Mouse (Mus musculus): ENCODE results near the gene Slc16a5.
A peak's percentile ranks its signal among the peaks of the same experiment; 100 is the strongest.
"Not testable (repeated sequence)": the region's sequence is repeated elsewhere in the genome, so short reads cannot be mapped to it uniquely, and the experiment has no call there.

Gene Slc16a5

GRCm38 (mm10) chr11:115448075-115448474 is 14.2 kb upstream of the Slc16a5 start:
- DNase-seq, result no peak

- no peak for DNase-seq
These were observed 13.3 kb upstream of the Slc16a5 start for GRCm38 (mm10) chr11:115448998-115449397.

GRCm38 (mm10) chr11:115450176-115450575 is 12.1 kb upstream of the Slc16a5 start:
- DNase-seq, result no peak

- no peak for DNase-seq
These were observed 10.5 kb upstream of the Slc16a5 start for GRCm38 (mm10) chr11:115451781-115452241.

- no peak for DNase-seq
These were observed 9.9 kb upstream of the Slc16a5 start for GRCm38 (mm10) chr11:115452281-115452860.

- no peak for DNase-seq
These were observed 9.0 kb upstream of the Slc16a5 start for GRCm38 (mm10) chr11:115453306-115453705.

GRCm38 (mm10) chr11:115454822-115455221 is 7.5 kb upstream of the Slc16a5 start:
- not testable (repeated sequence) for DNase-seq

- no peak for DNase-seq
These were observed 6.7 kb upstream of the Slc16a5 start for GRCm38 (mm10) chr11:115455619-115456018.

GRCm38 (mm10) chr11:115456182-115456581 is 6.1 kb upstream of the Slc16a5 start:
- DNase-seq, result no peak

GRCm38 (mm10) chr11:115457405-115457804 is 4.9 kb upstream of the Slc16a5 start:
- DNase-seq, result no peak

GRCm38 (mm10) chr11:115460976-115461375 is 1.3 kb upstream of the Slc16a5 start:
- no peak for DNase-seq

GRCm38 (mm10) chr11:115461846-115462242 is 430 bp upstream of the Slc16a5 start:
- no peak for DNase-seq

GRCm38 (mm10) chr11:115463397-115463796 is 1.1 kb downstream of the Slc16a5 start:
- DNase-seq, result no peak

GRCm38 (mm10) chr11:115464851-115465250 is 2.6 kb downstream of the Slc16a5 start:
- DNase-seq, result no peak

- DNase-seq, result no peak
These were observed 4.9 kb downstream of the Slc16a5 start for GRCm38 (mm10) chr11:115467217-115467618.

- no peak for DNase-seq
These were observed 9.9 kb downstream of the Slc16a5 start for GRCm38 (mm10) chr11:115472183-115472582.

- DNase-seq, result peak; percentile 90 to 94
These were observed 11.5 kb downstream of the Slc16a5 start for GRCm38 (mm10) chr11:115473626-115474275.

- DNase-seq, result peak; percentile 96 to 97
These were observed 12.9 kb downstream of the Slc16a5 start, which contains the start of gene Armc7 for GRCm38 (mm10) chr11:115475025-115475757. Gene Armc7, plus strand, starts transcription at chr11:115475667.

- DNase-seq, result no peak
These were observed 13.5 kb downstream of the Slc16a5 start for GRCm38 (mm10) chr11:115475758-115476237.

GRCm38 (mm10) chr11:115476630-115477029 is 14.4 kb downstream of the Slc16a5 start:
- not testable (repeated sequence) for DNase-seq

- DNase-seq, result not testable (repeated sequence)
These were observed 15.1 kb downstream of the Slc16a5 start for GRCm38 (mm10) chr11:115477388-115477787.

GRCm38 (mm10) chr11:115478296-115478938 is 16.1 kb downstream of the Slc16a5 start:
- DNase-seq, result no peak
